Mouse (Mus musculus) ES-E14 (cell line): ENCODE measurements at regions not wholly inside any gene's neighbourhood (a gene's known extent, or its start where the extent isn't known, plus 50 kb on each side); places are given as distances from the start of the nearest gene placed in this dataset.

Experiments used
- CHD2 ChIP-seq: IDR thresholded peaks from 2 replicates; pipeline ENCODE4 v1.6.1; 2014; ENCODE audit warnings: mild to moderate bottlenecking, low read depth, low read length, inconsistent platforms
- HCFC1 ChIP-seq: IDR thresholded peaks from 2 replicates; pipeline ENCODE4 v1.6.1; 2012; ENCODE audit warnings: low read length, inconsistent platforms, borderline replicate concordance; ENCODE audit not compliant: insufficient read depth
- MAFK ChIP-seq: IDR thresholded peaks from 2 replicates; pipeline ENCODE4 v1.6.1; 2014; ENCODE audit warnings: mild to moderate bottlenecking, low read depth, low read length, inconsistent platforms; ENCODE audit not compliant: insufficient read depth
- ZC3H11A ChIP-seq: IDR thresholded peaks from 2 replicates; pipeline ENCODE4 v1.6.1; 2012; ENCODE audit warnings: low read depth, mild to moderate bottlenecking, inconsistent platforms, low read length, borderline replicate concordance
- ZNF384 ChIP-seq: IDR thresholded peaks from 2 replicates; pipeline ENCODE4 v1.6.1; 2012; ENCODE audit warnings: low read depth, low read length, inconsistent platforms

GRCm38 (mm10) chr16:26163401-26163800 is 57.8 kb upstream of the P3h2 start:
- TF ChIP-seq CHD2 (no peak), ZNF384 (no peak), HCFC1 (no peak), MAFK (no peak), ZC3H11A (no peak)
